Mouse (Mus musculus) heart, postnatal 0 days (tissue): ENCODE measurements at regions not wholly inside any gene's neighbourhood (a gene's known extent, or its start where the extent isn't known, plus 50 kb on each side); places are given as distances from the start of the nearest gene placed in this dataset.

Experiments used
- CTCF ChIP-seq: IDR thresholded peaks from 2 replicates; pipeline ENCODE4 v1.5.1; 2016; ENCODE audit warnings: antibody characterized with exemption, control low read depth, low read depth
- EP300 ChIP-seq: IDR thresholded peaks from 2 replicates; pipeline ENCODE4 v1.6.1; 2016; ENCODE audit warnings: antibody characterized with exemption, low read depth

DNA sequence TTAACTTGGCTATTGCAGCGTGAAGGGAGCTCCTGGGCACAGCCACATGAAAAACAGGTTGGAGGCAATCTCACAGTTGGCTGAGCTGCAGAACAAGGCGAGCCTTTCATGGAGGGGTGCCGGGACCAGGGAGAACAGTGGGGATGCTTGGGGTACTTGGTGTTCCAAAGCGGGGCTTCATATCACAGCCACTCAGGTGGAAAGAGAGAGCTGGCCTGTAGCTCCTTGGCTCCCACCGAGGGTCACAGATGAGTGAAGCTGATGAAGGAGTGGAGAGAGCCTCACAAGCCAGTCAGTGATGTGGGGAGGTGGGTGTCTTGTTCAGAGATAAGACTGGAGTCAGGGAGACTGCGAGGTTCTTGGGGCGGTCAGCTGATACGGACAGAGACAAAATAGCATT is 241.2 kb downstream of the Wdr11 start:
- TF ChIP-seq CTCF, result no peak
- TF ChIP-seq EP300, result no peak
